Mouse (Mus musculus) kidney, adult 2 months (tissue): ENCODE results near the gene Adam17.

Experiments used
- CTCF ChIP-seq: fragments of 200-500 bp; conservative IDR thresholded peaks from 2 replicates; pipeline ENCODE4 v1.5.1; 2011; ENCODE audit warnings: low read depth, mild to moderate bottlenecking, control low read depth, low read length, moderate library complexity, mixed read lengths; ENCODE audit not compliant: insufficient read depth, insufficient read length
- POLR2A ChIP-seq: fragments of 200-500 bp; IDR thresholded peaks from one replicate; pipeline ENCODE4 v1.6.1; 2011; ENCODE audit warnings: low read depth, low read length, control low read depth

DNA sequence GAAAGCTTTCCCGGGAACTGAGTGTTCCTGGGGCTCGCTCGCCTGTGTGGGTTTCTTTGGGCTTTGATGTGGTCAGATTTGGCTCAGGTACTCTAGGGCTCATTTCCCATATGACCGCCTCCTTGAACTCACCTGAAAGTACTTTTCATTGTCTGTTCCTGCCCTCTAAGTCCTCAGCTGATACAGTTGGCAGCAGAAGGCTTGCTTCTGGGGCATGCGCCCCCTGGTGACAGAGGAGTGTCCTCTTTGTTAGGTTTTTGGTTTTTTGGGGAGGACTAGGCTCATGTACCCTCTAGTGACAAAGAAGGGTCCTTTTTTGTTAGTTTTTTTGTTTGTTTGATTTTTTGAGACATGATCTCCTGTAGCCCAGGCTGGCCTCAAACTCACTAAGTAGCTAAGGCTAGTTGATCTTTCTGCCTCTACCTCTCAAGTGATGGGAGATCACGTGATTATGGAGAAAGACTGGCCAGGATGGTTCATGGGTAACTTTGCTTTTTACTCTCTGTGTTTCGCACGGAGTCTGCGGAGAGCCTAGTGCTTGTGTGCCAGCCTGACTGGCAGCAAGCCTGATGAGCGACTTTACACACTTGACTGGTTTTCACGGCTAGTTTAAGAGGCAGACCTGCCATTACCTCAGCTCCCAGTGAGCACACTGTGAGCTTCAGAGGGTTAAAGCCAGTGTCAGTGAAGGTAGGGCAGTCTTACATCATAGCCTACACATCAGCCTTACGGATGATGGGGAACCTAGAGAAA, 55.1 kb downstream of the Adam17 start:
- peak; percentile 66 for TF ChIP-seq CTCF
- no peak for TF ChIP-seq POLR2A
